Mouse (Mus musculus) liver, embryonic 11.5 days (tissue): Measurements from ENCODE around the gene Vgf. TPM values are rescaled to one million over a fixed set of nuclear protein-coding genes. Genes with fewer than 3 reads are reported as not detected.
A peak's percentile ranks its signal among the peaks of the same experiment; 100 is the strongest.

Source experiments
- ATAC-seq: fragments of 200-750 bp; cut with Nextera tagmentation; replicated peaks from 2 replicates; pipeline ENCODE4 v1.8.0; 2017; ENCODE audit warnings: moderate number of reproducible peaks, mild to moderate bottlenecking, moderate TSS enrichment, moderate library complexity; ENCODE audit not compliant: low FRiP score
- DNase-seq: peaks from one replicate; pipeline ENCODE4 v3.0.0-alpha.2; 2017; ENCODE audit warnings: low spot score
- H3K27ac ChIP-seq: fragments of 300-500 bp; sonication (generic); 2 replicates; pipeline ENCODE4 v1.5.1; 2014; ENCODE audit warnings: mild to moderate bottlenecking, low read depth, low read length, control low read depth
- H3K27me3 ChIP-seq: fragments of 300-500 bp; sonication (generic); replicated peaks from 2 replicates; pipeline ENCODE4 v1.6.1; 2014; ENCODE audit warnings: low read length, mixed read lengths; ENCODE audit not compliant: control insufficient read depth, insufficient read depth
- H3K36me3 ChIP-seq: fragments of 300-500 bp; sonication (generic); 2 replicates; pipeline ENCODE4 v1.6.1; 2014; ENCODE audit warnings: mild to moderate bottlenecking, low read length, moderate library complexity, mixed read lengths; ENCODE audit not compliant: control insufficient read depth, insufficient read depth
- H3K4me1 ChIP-seq: fragments of 300-500 bp; sonication (generic); replicated peaks from 2 replicates; pipeline ENCODE4 v1.6.1; 2014; ENCODE audit warnings: low read length, mixed read lengths; ENCODE audit not compliant: control insufficient read depth, insufficient read depth
- H3K4me2 ChIP-seq: fragments of 300-500 bp; sonication (generic); 2 replicates; pipeline ENCODE4 v1.6.1; 2014; ENCODE audit warnings: mild to moderate bottlenecking, control low read depth, moderate library complexity
- H3K4me3 ChIP-seq: fragments of 300-500 bp; sonication (generic); 2 replicates; pipeline ENCODE4 v1.5.1; 2014; ENCODE audit warnings: low read depth, low read length, control low read depth
- H3K9ac ChIP-seq: fragments of 300-500 bp; sonication (generic); 2 replicates; pipeline ENCODE4 v1.6.1; 2014; ENCODE audit warnings: low read depth, low read length, control low read depth
- H3K9me3 ChIP-seq: fragments of 300-500 bp; sonication (generic); 2 replicates; pipeline ENCODE4 v1.6.1; 2016; ENCODE audit warnings: low read length, inconsistent platforms, mixed read lengths; ENCODE audit not compliant: control insufficient read depth
- WGBS: fragments of 180-500 bp; shearing (Covaris S2); extraction: QIAGEN DNeasy Blood & Tissue Kit; methylation state at CpG from one replicate; pipeline ENCODE4 v1.1.7; 2014; 5-methylcytosine and 5-hydroxymethylcytosine counted together
- polyA plus RNA-seq: library from polyadenylated mRNA; unstranded; fragments of >200 nt; fragmentation: Nextera tagmentation; extraction: Ambion mirVana; gene quantifications from 2 replicates; pipeline ENCODE4 v1.2.1, GENCODE M21; 2014

Vgf gene
- polyA plus RNA-seq, 1 experiment from 2014 or later = 0.07 TPM

- ATAC-seq = no peak
Measured at GRCm38 (mm10) chr5:137070881-137071605, 44.9 kb downstream of the Vgf start.

GRCm38 (mm10) chr5:137072079-137072960 is 46.1 kb downstream of the Vgf start, which contains the start of gene Serpine1:
Gene Serpine1, minus strand, starts transcription at chr5:137072268.
- WGBS = 25% methylated on average over 23 of the region's 23 CpGs
- no peaks in the 10 kb centered on the region for H3K27me3 ChIP-seq
- H3K9ac ChIP-seq = no peak within 1 kb of the TSS

More at GRCm38 (mm10) chr5:137070881-137071605, 44.9 kb downstream of the Vgf start:
- Histone ChIP-seq H3K9me3 (no peaks in the 10 kb centered on the region), H3K4me3 (no peak overlapping the region), H3K4me1 (peaks cover 16% of the 10 kb centered on the region), H3K4me2 (no peak overlapping the region), H3K9ac (no peak overlapping the region), H3K36me3 (no peaks in the 10 kb centered on the region), H3K27me3 (no peaks in the 10 kb centered on the region), H3K27ac (no peak overlapping the region)
- DNase-seq = no peak
- WGBS = 80% methylated on average over 19 of the region's 19 CpGs

GRCm38 (mm10) chr5:137073141-137073540 is 46.9 kb downstream of the Vgf start:
- no peak overlapping the region for H3K4me3 ChIP-seq
- H3K27me3 ChIP-seq = no peaks in the 10 kb centered on the region
- 89% methylated on average over 8 of the region's 8 CpGs for WGBS
- peaks cover 23% of the 10 kb centered on the region for H3K4me1 ChIP-seq
- no peaks in the 10 kb centered on the region for H3K36me3 ChIP-seq
- no peak overlapping the region for H3K9ac ChIP-seq
- ATAC-seq (no peak), DNase-seq (no peak)
- H3K4me2 ChIP-seq = no peak overlapping the region
- no peaks in the 10 kb centered on the region for H3K9me3 ChIP-seq
- no peak overlapping the region for H3K27ac ChIP-seq

More at GRCm38 (mm10) chr5:137072079-137072960, 46.1 kb downstream of the Vgf start, which contains the start of gene Serpine1:
- Histone ChIP-seq H3K4me3 (peak within 1 kb of the TSS; percentile 29), H3K27ac (no peak within 1 kb of the TSS), H3K4me2 (peak within 1 kb of the TSS; percentile 55), H3K4me1 (peaks cover 23% of the 10 kb centered on the region), H3K36me3 (no peaks in the 10 kb centered on the region), H3K9me3 (no peaks in the 10 kb centered on the region)
- peak; percentile 69 for DNase-seq
- peak; percentile 78 for ATAC-seq

- Histone ChIP-seq H3K9me3 (no peaks in the 10 kb centered on the region), H3K4me3 (no peak overlapping the region), H3K4me2 (no peak overlapping the region), H3K27ac (no peak overlapping the region; the same call in 1 of the 2 replicates), H3K9ac (no peak overlapping the region), H3K27me3 (no peaks in the 10 kb centered on the region), H3K4me1 (peaks cover 30% of the 10 kb centered on the region), H3K36me3 (no peaks in the 10 kb centered on the region)
- 41% methylated on average over 6 of the region's 6 CpGs for WGBS
- DNase-seq = no peak
- no peak for ATAC-seq
Measured at GRCm38 (mm10) chr5:137074191-137074651, 48.0 kb downstream of the Vgf start.

- Histone ChIP-seq H3K9me3 (no peaks in the 10 kb centered on the region), H3K9ac (no peak overlapping the region), H3K27ac (no peak overlapping the region), H3K4me3 (no peak overlapping the region), H3K4me2 (no peak overlapping the region), H3K36me3 (no peaks in the 10 kb centered on the region), H3K27me3 (no peaks in the 10 kb centered on the region), H3K4me1 (peaks cover 30% of the 10 kb centered on the region)
- DNase-seq (no peak), ATAC-seq (no peak)
- WGBS = 48% methylated on average over 6 of the region's 6 CpGs
Measured at GRCm38 (mm10) chr5:137075726-137076125, 49.5 kb downstream of the Vgf start.

GRCm38 (mm10) chr5:137076191-137076930 is 50.2 kb downstream of the Vgf start:
- Histone ChIP-seq H3K4me1 (peaks cover 30% of the 10 kb centered on the region), H3K36me3 (no peaks in the 10 kb centered on the region), H3K4me2 (peak overlapping the region; percentile 35), H3K9ac (no peak overlapping the region), H3K27me3 (no peaks in the 10 kb centered on the region), H3K9me3 (no peaks in the 10 kb centered on the region), H3K27ac (0 out of 2 replicates have a peak overlapping the region, but pooled peaks have one; percentile 25), H3K4me3 (no peak overlapping the region)
- ATAC-seq = 0 out of 2 replicates have a peak, but pooled peaks have one; percentile 10
- DNase-seq = no peak
- WGBS = 29% methylated on average over 12 of the region's 12 CpGs

GRCm38 (mm10) chr5:137077187-137077586 is 51.0 kb downstream of the Vgf start:
- no peaks in the 10 kb centered on the region for H3K36me3 ChIP-seq
- ATAC-seq = no peak

GRCm38 (mm10) chr5:137078041-137078440 is 51.8 kb downstream of the Vgf start:
- Histone ChIP-seq H3K27me3 (no peaks in the 10 kb centered on the region), H3K4me1 (peaks cover 21% of the 10 kb centered on the region), H3K9me3 (no peaks in the 10 kb centered on the region), H3K36me3 (no peaks in the 10 kb centered on the region), H3K27ac (no peak overlapping the region), H3K4me3 (no peak overlapping the region), H3K4me2 (no peak overlapping the region), H3K9ac (no peak overlapping the region)
- ATAC-seq (no peak), DNase-seq (no peak)
- WGBS = 83% methylated on average over 14 of the region's 14 CpGs

More at GRCm38 (mm10) chr5:137077187-137077586, 51.0 kb downstream of the Vgf start:
- 82% methylated on average over 7 of the region's 7 CpGs for whole genome bisulfite sequencing
- no peaks in the 10 kb centered on the region for H3K9me3 ChIP-seq
- no peak for DNase-seq
- H3K4me1 ChIP-seq = peaks cover 25% of the 10 kb centered on the region
- no peak overlapping the region for H3K9ac ChIP-seq
- H3K4me2 ChIP-seq = no peak overlapping the region
- no peaks in the 10 kb centered on the region for H3K27me3 ChIP-seq
- no peak overlapping the region for H3K27ac ChIP-seq
- H3K4me3 ChIP-seq = no peak overlapping the region
